Mouse (Mus musculus): Measurements from ENCODE around the gene Uhrf1.

The Uhrf1 gene

GRCm38 (mm10) chr17:56276643-56277566 lies 26.2 kb upstream of the Uhrf1 start, which contains the start of gene Ticam1:
Gene Ticam1, minus strand, starts transcription at chr17:56276786.
- peak; percentile 97 for DNase-seq

DNA sequence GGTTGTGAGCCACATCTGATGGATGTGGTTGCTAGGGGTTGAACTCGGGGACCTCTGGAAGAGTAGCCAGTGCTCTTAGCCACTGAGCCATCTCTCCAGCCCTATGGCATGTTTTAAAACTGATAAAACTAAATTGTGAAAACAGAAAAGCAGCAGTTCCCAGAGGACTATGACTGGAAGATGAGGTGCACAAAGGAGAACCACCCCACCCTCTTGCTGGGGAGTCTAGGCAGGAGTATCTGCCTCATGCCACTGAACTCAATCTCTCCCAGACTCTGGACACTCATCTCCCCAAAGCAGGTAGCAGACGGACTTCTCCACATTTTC lies 25.6 kb upstream of the Uhrf1 start:
- DNase-seq: no peak

GRCm38 (mm10) chr17:56278340-56278739 lies 24.8 kb upstream of the Uhrf1 start:
- no peak for DNase-seq

GRCm38 (mm10) chr17:56279481-56280155 lies 23.5 kb upstream of the Uhrf1 start:
- DNase-seq: peak; percentile 64

DNA sequence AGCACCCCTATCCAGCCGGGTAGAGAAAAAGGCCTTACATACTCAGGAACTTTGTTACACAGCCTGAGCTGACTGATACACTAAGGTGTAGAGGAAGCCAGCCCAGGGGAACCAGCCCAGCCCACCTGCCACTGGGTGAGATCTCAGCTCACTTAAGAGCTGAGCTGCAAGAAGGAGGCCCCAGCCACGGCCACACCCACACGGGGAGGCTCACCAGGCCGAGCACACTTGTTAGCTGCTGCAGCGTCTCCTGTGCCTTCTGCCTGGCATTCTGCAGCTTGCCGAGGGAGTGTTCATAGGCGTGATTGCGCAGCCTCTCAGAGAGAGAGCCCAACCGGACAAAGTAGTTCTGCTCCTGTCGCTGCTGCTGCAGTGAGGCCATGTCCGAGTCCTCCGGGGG lies 21.9 kb upstream of the Uhrf1 start:
- no peak for DNase-seq

GRCm38 (mm10) chr17:56282802-56283201 lies 20.3 kb upstream of the Uhrf1 start:
- no peak for DNase-seq

- no peak for DNase-seq
These were observed 19.8 kb upstream of the Uhrf1 start for GRCm38 (mm10) chr17:56283316-56283715.

- DNase-seq: no peak
These were observed 17.1 kb upstream of the Uhrf1 start for GRCm38 (mm10) chr17:56285995-56286394.

- peak; percentile 81 for DNase-seq
These were observed 15.3 kb upstream of the Uhrf1 start for GRCm38 (mm10) chr17:56287830-56288229.

- no peak for DNase-seq
These were observed 14.3 kb upstream of the Uhrf1 start for GRCm38 (mm10) chr17:56288866-56289265.

GRCm38 (mm10) chr17:56289371-56290331 lies 13.5 kb upstream of the Uhrf1 start:
- DNase-seq: no peak

DNA sequence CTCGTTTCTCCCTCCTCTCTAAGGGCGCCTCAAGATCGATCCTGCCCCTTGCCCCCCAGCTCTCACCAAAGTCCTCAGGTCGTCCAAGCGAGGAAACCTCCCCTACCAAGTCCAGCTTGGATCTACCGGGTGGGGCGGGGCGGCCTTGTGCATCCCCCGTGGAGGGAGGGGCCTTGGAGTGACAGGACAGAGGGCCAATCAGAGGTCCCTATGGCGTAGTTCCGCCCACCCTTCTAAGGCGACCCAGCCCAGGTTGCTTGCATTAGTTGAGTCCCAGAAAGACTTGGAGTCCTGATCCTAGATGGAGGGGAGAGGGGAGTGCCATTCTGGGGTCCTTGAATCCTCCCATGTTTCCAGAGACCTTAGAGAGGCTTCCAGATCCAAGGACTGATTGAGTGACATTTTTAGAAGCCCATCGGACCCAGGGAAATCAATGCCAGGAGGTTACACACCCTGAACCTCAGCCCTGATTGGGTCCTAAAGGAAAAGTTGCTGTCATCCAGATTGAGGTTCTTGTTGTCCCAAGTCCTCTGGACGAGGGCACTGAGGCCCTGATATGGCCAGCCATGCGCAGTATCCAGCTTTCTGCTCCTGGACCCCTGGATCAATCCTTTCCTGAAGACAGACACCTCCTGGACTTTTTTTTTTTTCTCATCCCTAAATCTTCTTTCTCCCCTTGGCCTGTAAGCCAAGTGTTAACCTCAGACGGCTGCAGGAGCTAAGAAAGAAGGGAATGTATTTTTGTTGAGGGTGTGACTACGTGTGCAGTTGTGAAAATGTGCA lies 12.5 kb upstream of the Uhrf1 start:
- peak; percentile 99 for DNase-seq

- DNase-seq: peak; percentile 93
These were observed 12.0 kb upstream of the Uhrf1 start for GRCm38 (mm10) chr17:56291171-56291511.

DNA sequence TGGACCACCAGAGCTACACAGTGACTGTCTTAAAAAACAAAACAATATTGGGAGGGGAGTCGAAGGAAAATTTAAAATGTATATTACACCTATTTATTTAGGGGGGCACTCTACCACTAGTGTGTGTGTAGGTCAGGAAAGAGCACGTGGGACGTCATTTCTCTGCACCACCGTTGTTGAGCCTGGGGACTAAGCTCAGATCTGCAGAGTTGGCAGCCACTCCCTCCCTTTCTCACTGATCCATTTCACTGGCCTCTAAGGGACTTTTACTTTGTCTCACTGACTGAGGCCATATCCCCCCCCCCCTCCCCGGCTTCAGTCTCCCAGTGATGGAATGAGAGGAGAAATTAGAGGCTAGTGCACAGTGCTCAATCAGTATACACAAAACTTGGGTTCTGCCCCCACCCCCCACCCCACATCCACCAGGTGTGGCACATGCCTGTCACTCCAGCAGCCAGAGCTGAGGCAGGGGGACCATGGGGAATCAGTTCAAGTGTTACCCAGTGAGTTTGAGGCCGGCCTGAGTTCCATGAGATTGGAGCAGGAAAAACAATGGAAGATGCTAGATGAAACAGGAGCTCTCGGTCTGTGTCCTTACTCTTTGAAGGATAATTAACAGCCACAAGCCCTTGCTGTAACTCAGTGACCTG lies 11.2 kb upstream of the Uhrf1 start:
- DNase-seq: no peak

DNA sequence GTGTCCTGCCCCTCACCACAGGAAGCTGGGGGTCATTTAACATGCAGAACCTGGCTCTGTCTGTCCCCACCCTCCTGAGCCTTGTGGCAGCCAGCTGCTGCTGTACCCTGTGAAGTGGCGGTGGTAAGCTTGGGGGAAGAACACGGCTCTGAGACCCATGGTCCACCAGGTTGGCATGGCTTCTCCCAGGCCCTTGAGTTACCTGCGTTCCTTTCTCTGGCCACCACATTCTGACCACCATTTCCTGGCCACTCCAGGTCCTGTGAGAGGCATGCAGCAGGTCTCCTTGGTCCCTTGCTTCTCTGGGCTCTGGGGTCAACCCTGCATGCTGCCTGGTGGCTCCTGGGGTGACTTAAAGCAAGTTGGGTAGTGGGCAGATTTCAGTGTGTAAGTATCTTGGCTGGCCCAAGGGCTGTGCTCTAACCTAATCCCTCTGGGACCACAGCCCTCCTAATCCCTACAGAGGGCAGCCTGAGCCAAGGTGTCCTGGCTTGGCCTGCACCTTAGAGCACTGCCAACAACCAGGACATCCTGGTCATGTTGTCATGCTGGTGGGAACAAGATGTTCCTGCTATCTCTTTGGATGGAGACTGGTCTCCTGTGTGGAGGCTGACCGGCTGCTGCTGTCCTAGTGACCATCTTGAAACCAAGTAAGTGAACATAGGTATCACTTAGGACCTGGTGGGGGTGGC lies 10.4 kb upstream of the Uhrf1 start, which contains the start of gene Plin3:
Plin3 (minus strand) TSS at position 343 of the 692 bp plus-strand sequence.
- no peak for DNase-seq

DNA sequence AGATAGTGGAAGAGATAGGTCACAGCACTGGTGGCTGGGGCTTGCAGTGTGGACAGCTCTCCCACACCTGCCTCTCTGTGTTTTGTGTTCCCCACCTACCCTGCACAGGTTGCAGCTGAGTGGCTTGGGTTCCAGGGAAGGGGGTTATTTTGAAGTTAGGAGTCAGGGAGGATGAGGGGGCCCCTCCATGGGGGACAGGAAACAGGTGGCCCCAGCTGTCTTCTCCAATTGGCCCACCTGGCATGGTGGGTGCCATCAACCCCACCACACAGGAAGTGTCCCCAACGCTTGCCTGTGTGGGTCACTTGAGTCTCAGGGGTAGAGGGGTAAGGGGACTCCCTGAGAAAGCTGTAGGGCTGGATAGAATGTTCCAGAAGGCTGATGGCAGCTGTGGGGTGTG lies 9.8 kb upstream of the Uhrf1 start:
- DNase-seq: no peak

- DNase-seq: no peak
These were observed 8.9 kb upstream of the Uhrf1 start for GRCm38 (mm10) chr17:56294241-56294640.

GRCm38 (mm10) chr17:56296201-56296600 lies 6.9 kb upstream of the Uhrf1 start:
- DNase-seq: no peak

DNA sequence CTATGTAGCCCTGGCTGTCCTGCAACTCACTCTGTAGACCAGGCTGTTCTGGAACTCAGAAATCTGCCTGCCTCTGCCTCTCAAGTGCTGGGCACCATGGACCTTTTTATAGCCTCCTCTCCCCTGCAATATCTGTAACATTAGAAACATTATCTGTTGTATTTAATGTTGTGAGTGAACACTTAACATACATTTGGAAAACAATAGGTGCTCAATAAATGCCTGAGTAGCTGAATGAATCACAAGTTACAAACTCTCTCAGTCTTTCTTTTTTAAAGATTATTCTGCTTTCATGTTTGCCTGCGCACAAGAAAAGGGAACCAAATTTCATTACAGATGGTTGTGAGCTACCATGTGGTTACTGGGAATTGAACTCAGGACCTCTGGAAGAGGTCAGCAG lies 4.9 kb upstream of the Uhrf1 start:
- DNase-seq: no peak

DNA sequence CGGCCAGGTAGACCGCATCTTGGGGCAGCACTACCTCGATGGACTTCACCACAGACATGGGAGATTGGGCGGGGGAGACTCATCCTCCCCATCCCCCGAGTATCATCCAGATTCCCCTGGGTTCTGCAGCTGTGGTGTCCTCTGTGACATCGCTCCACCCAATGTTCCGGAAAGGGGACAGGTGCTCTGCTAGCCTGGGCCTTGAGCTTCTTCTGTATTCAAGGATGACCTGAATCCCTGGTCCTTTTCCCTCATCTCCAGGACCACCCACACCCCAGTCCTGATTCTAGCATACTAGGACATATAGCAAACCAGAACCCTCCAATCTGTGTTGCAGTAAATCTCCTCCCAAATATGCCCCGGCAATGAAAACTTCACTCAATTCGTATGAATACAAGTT lies 2.9 kb upstream of the Uhrf1 start, which contains the start of gene Arrdc5:
Arrdc5 (minus strand) TSS at position 101 of the 400 bp plus-strand sequence.
- DNase-seq: no peak

Data from kidney, adult 9 months (tissue).